Mouse (Mus musculus): Measurements from ENCODE around the gene Slc22a14. TPM values are rescaled to one million over a fixed set of nuclear protein-coding genes. Genes with fewer than 3 reads are reported as not detected.
"Not testable (repeated sequence)": the region's sequence is repeated elsewhere in the genome, so short reads cannot be mapped to it uniquely, and the experiment has no call there.

The Slc22a14 gene
- polyA plus RNA-seq, 1 experiment from 2014 or later = 0.08 TPM

GRCm38 (mm10) chr9:119320446-119320845 lies 44.9 kb downstream of the Slc22a14 start:
- Histone ChIP-seq H3K4me2 (replicated peaks) (peak overlapping the region; percentile 95), H3K36me3 (no peaks in the 10 kb centered on the region), H3K4me3 (peak overlapping the region; percentile 78; the same call in 1 of the 2 replicates), H3K9ac (replicated peaks) (no peak overlapping the region; the same call in 1 of the 2 replicates), H3K27me3 (no peaks in the 10 kb centered on the region), H3K27ac (replicated peaks) (no peak overlapping the region), H3K4me1 (peaks cover 30% of the 10 kb centered on the region), H3K9me3 (no peaks in the 10 kb centered on the region)
- WGBS = 82% methylated on average over 7 of the region's 7 CpGs
- ATAC-seq (replicated peaks) = no peak

GRCm38 (mm10) chr9:119318891-119319290 lies 46.5 kb downstream of the Slc22a14 start:
- ATAC-seq (replicated peaks) = no peak
- Histone ChIP-seq H3K36me3 (no peaks in the 10 kb centered on the region), H3K9me3 (no peaks in the 10 kb centered on the region), H3K27ac (replicated peaks) (no peak overlapping the region), H3K27me3 (no peaks in the 10 kb centered on the region), H3K4me1 (peaks cover 30% of the 10 kb centered on the region), H3K4me3 (no peak overlapping the region), H3K4me2 (replicated peaks) (no peak overlapping the region), H3K9ac (replicated peaks) (no peak overlapping the region)
- WGBS = 89% methylated on average over 1 of the region's 1 CpGs

GRCm38 (mm10) chr9:119313096-119313495 lies 52.3 kb downstream of the Slc22a14 start:
- Histone ChIP-seq H3K4me3 (no peak overlapping the region), H3K27me3 (no peaks in the 10 kb centered on the region), H3K27ac (replicated peaks) (no peak overlapping the region), H3K4me2 (replicated peaks) (no peak overlapping the region), H3K9ac (replicated peaks) (no peak overlapping the region), H3K9me3 (no peaks in the 10 kb centered on the region), H3K36me3 (no peaks in the 10 kb centered on the region), H3K4me1 (no peaks in the 10 kb centered on the region)
- no peak for ATAC-seq (replicated peaks)
- WGBS = 87% methylated on average over 10 of the region's 10 CpGs

GRCm38 (mm10) chr9:119309067-119309466 lies 56.3 kb downstream of the Slc22a14 start:
- WGBS = 96% methylated on average over 1 of the region's 1 CpGs
- no peaks in the 10 kb centered on the region for H3K36me3 ChIP-seq
- no peak overlapping the region for H3K9ac ChIP-seq (replicated peaks)
- no peak overlapping the region for H3K4me2 ChIP-seq (replicated peaks)
- no peaks in the 10 kb centered on the region for H3K4me1 ChIP-seq
- no peak for ATAC-seq (replicated peaks)
- no peak overlapping the region for H3K4me3 ChIP-seq
- H3K9me3 ChIP-seq = no peaks in the 10 kb centered on the region
- no peaks in the 10 kb centered on the region for H3K27me3 ChIP-seq
- no peak overlapping the region for H3K27ac ChIP-seq (replicated peaks)

- Histone ChIP-seq H3K27ac (replicated peaks) (no peak overlapping the region), H3K27me3 (no peaks in the 10 kb centered on the region), H3K4me1 (no peaks in the 10 kb centered on the region), H3K9ac (replicated peaks) (no peak overlapping the region), H3K4me2 (replicated peaks) (no peak overlapping the region), H3K36me3 (peaks cover 11% of the 10 kb centered on the region), H3K9me3 (no peaks in the 10 kb centered on the region), H3K4me3 (no peak overlapping the region)
- 95% methylated on average over 7 of the region's 7 CpGs for WGBS
- ATAC-seq (replicated peaks) = no peak
Measured at GRCm38 (mm10) chr9:119305863-119306262, 59.5 kb downstream of the Slc22a14 start.

GRCm38 (mm10) chr9:119298563-119298962 lies 66.8 kb downstream of the Slc22a14 start:
- Histone ChIP-seq H3K4me1 (no peaks in the 10 kb centered on the region), H3K27ac (replicated peaks) (no peak overlapping the region), H3K9ac (replicated peaks) (no peak overlapping the region), H3K27me3 (no peaks in the 10 kb centered on the region), H3K36me3 (peaks cover 11% of the 10 kb centered on the region), H3K9me3 (no peaks in the 10 kb centered on the region), H3K4me3 (no peak overlapping the region), H3K4me2 (replicated peaks) (no peak overlapping the region)
- no peak for ATAC-seq (replicated peaks)
- 92% methylated on average over 3 of the region's 3 CpGs for WGBS

- no peak for ATAC-seq (replicated peaks)
- H3K4me1 ChIP-seq = no peaks in the 10 kb centered on the region
Measured at GRCm38 (mm10) chr9:119297696-119298095, 67.7 kb downstream of the Slc22a14 start.

GRCm38 (mm10) chr9:119290791-119291190 lies 74.6 kb downstream of the Slc22a14 start:
- no peak for ATAC-seq (replicated peaks)
- Histone ChIP-seq H3K4me3 (no peak overlapping the region), H3K4me1 (no peaks in the 10 kb centered on the region), H3K4me2 (replicated peaks) (no peak overlapping the region), H3K27me3 (no peaks in the 10 kb centered on the region), H3K9ac (replicated peaks) (no peak overlapping the region), H3K36me3 (peaks cover 2% of the 10 kb centered on the region; the same call in 1 of the 2 replicates), H3K9me3 (no peaks in the 10 kb centered on the region), H3K27ac (replicated peaks) (no peak overlapping the region)
- 70% methylated on average over 3 of the region's 3 CpGs for WGBS

More at GRCm38 (mm10) chr9:119297696-119298095, 67.7 kb downstream of the Slc22a14 start:
- Histone ChIP-seq H3K9me3 (no peaks in the 10 kb centered on the region), H3K27me3 (no peaks in the 10 kb centered on the region), H3K9ac (replicated peaks) (no peak overlapping the region), H3K27ac (replicated peaks) (no peak overlapping the region), H3K4me3 (no peak overlapping the region), H3K36me3 (peaks cover 11% of the 10 kb centered on the region), H3K4me2 (replicated peaks) (no peak overlapping the region)
- WGBS = 91% methylated on average over 6 of the region's 6 CpGs

GRCm38 (mm10) chr9:119280894-119281682 lies 84.3 kb downstream of the Slc22a14 start:
- H3K4me2 ChIP-seq (replicated peaks) = no peak overlapping the region
- H3K27ac ChIP-seq (replicated peaks) = no peak overlapping the region
- no peaks in the 10 kb centered on the region for H3K9me3 ChIP-seq
- H3K4me1 ChIP-seq = peaks cover 5% of the 10 kb centered on the region; the same call in 1 of the 2 replicates
- H3K36me3 ChIP-seq = 0 out of 2 replicates have a peak, but pooled peaks cover 5% of the 10 kb centered on the region
- WGBS = 92% methylated on average over 5 of the region's 5 CpGs
- ATAC-seq (replicated peaks) = no peak
- no peak overlapping the region for H3K4me3 ChIP-seq
- H3K9ac ChIP-seq (replicated peaks) = no peak overlapping the region
- no peaks in the 10 kb centered on the region for H3K27me3 ChIP-seq

GRCm38 (mm10) chr9:119278031-119278430 lies 87.3 kb downstream of the Slc22a14 start:
- WGBS = 93% methylated on average over 5 of the region's 5 CpGs
- no peak overlapping the region for H3K4me3 ChIP-seq
- ATAC-seq (replicated peaks) = no peak

GRCm38 (mm10) chr9:119276321-119276720 lies 89.0 kb downstream of the Slc22a14 start:
- 0 out of 2 replicates have a peak, but pooled peaks have one; percentile 23 for ATAC-seq (replicated peaks)
- no peak overlapping the region for H3K9ac ChIP-seq (replicated peaks)

More at GRCm38 (mm10) chr9:119278031-119278430, 87.3 kb downstream of the Slc22a14 start:
- H3K36me3 ChIP-seq = no peaks in the 10 kb centered on the region
- no peak overlapping the region for H3K9ac ChIP-seq (replicated peaks)
- no peaks in the 10 kb centered on the region for H3K9me3 ChIP-seq
- no peaks in the 10 kb centered on the region for H3K27me3 ChIP-seq
- H3K4me1 ChIP-seq = peaks cover 5% of the 10 kb centered on the region; the same call in 1 of the 2 replicates
- no peak overlapping the region for H3K4me2 ChIP-seq (replicated peaks)
- no peak overlapping the region for H3K27ac ChIP-seq (replicated peaks)

GRCm38 (mm10) chr9:119274814-119275213 lies 90.5 kb downstream of the Slc22a14 start:
- H3K4me1 ChIP-seq = not testable (repeated sequence)

More at GRCm38 (mm10) chr9:119276321-119276720, 89.0 kb downstream of the Slc22a14 start:
- no peak overlapping the region for H3K4me3 ChIP-seq
- WGBS = 55% methylated on average over 7 of the region's 7 CpGs
- H3K4me1 ChIP-seq = peaks cover 5% of the 10 kb centered on the region; the same call in 1 of the 2 replicates
- no peak overlapping the region for H3K27ac ChIP-seq (replicated peaks)
- no peak overlapping the region for H3K4me2 ChIP-seq (replicated peaks)
- H3K9me3 ChIP-seq = no peaks in the 10 kb centered on the region
- H3K36me3 ChIP-seq = no peaks in the 10 kb centered on the region
- H3K27me3 ChIP-seq = no peaks in the 10 kb centered on the region

More at GRCm38 (mm10) chr9:119274814-119275213, 90.5 kb downstream of the Slc22a14 start:
- not testable (repeated sequence) for H3K9me3 ChIP-seq; H3K4me2 ChIP-seq (replicated peaks); H3K27me3 ChIP-seq; H3K9ac ChIP-seq (replicated peaks); H3K4me3 ChIP-seq; ATAC-seq (replicated peaks); H3K27ac ChIP-seq (replicated peaks); H3K36me3 ChIP-seq
- 94% methylated on average over 5 of the region's 5 CpGs for WGBS

All from forebrain, embryonic 15.5 days (tissue).